Mouse (Mus musculus) macrophage (primary cell): ENCODE measurements around the gene AF067061. TPM values are rescaled to one million over a fixed set of nuclear protein-coding genes. Genes with fewer than 3 reads are reported as not detected.

Experiments used
- H3K27ac ChIP-seq: fragments of 350-480 bp; formaldehyde crosslinking; 2 replicates; pipeline ENCODE4 v1.9.0; 2021
- H3K36me3 ChIP-seq: fragments of 350-480 bp; formaldehyde crosslinking; 2 replicates; pipeline ENCODE4 v1.9.0; 2021; ENCODE audit errors: inconsistent target
- H3K4me3 ChIP-seq: fragments of 350-480 bp; formaldehyde crosslinking; 2 replicates; pipeline ENCODE4 v1.9.0; 2021; ENCODE audit errors: inconsistent target
- H3K79me2 ChIP-seq: fragments of 350-480 bp; formaldehyde crosslinking; 2 replicates; pipeline ENCODE4 v1.9.0; 2021; ENCODE audit errors: inconsistent target
- WGBS: methylation state at CpG from one replicate; pipeline ENCODE4 v1.1.7; 2026; ENCODE audit warnings: inconsistent platforms; ENCODE audit not compliant: missing documents; 5-methylcytosine and 5-hydroxymethylcytosine counted together
- polyA plus RNA-seq: library from polyadenylated mRNA; stranded (reverse); fragments of 250-400 nt; gene quantifications from 3 replicates; pipeline ENCODE4 v1.2.4, GENCODE M21; 2018; ENCODE audit warnings: inconsistent platforms

AF067061 gene
- polyA plus RNA-seq, 1 experiment from 2014 or later: not detected

DNA sequence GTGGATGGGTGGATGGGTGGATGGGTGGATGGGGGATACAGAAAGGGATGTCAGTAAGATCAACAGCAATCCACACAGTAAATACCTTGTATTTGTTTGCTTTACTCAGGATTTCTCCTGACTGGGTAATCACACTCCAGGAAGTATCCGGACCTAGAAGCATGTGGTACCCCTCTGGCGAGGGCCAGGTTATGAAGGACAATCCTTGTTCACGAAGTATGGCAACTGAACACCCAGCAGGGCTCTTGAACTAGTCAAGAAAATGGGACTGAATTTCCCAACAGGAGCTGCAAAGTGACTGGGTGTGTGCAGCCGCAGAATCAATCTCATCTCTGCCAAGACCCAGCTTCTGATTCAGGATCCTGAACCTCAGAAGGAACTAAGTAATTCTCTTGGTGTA lies 37.9 kb downstream of the AF067061 start:
- Histone ChIP-seq H3K4me3 (no peak overlapping the region), H3K27ac (peak overlapping the region; percentile 88), H3K36me3 (peaks cover 10% of the 10 kb centered on the region; the same call in 1 of the 2 replicates), H3K79me2 (peaks cover 14% of the 10 kb centered on the region; the same call in 1 of the 2 replicates)
- WGBS: 91% methylated on average over 4 of the region's 4 CpGs

GRCm38 (mm10) chr13:120310749-120311148 lies 47.8 kb downstream of the AF067061 start:
- no peaks in the 10 kb centered on the region for H3K79me2 ChIP-seq
- 64% methylated on average over 4 of the region's 4 CpGs for WGBS
- peaks cover 7% of the 10 kb centered on the region; the same call in 1 of the 2 replicates for H3K36me3 ChIP-seq

GRCm38 (mm10) chr13:120313584-120313983 lies 50.7 kb downstream of the AF067061 start:
- Histone ChIP-seq H3K4me3 (no peak overlapping the region), H3K27ac (no peak overlapping the region), H3K36me3 (no peaks in the 10 kb centered on the region), H3K79me2 (no peaks in the 10 kb centered on the region)
- 49% methylated on average over 14 of the region's 14 CpGs for WGBS

More at GRCm38 (mm10) chr13:120310749-120311148, 47.8 kb downstream of the AF067061 start:
- Histone ChIP-seq H3K27ac (no peak overlapping the region), H3K4me3 (no peak overlapping the region)

Other genes with a start within 250 kb of the AF067061 start
- gene Gm36079, start 236.1 kb upstream of the AF067061 start, polyA plus RNA-seq: 0.40 TPM in 1 of 3 replicates, not detected in the others
- 162 to 309 TPM (median 224 TPM) in 3 replicates for gene Gm21188, start 210.9 kb upstream of the AF067061 start, polyA plus RNA-seq
- gene Gm20767, start 122.9 kb upstream of the AF067061 start, polyA plus RNA-seq: not detected in 3 replicates
- not detected in 3 replicates for gene Gm21818, start 90.7 kb upstream of the AF067061 start, polyA plus RNA-seq
- 0.60 TPM in 1 of 3 replicates, not detected in the others for gene Gm21762, start 47.2 kb upstream of the AF067061 start, polyA plus RNA-seq
- gene Gm21731, start 24.0 kb upstream of the AF067061 start, polyA plus RNA-seq: not detected in 3 replicates
- gene BC147527, start 37.3 kb downstream of the AF067061 start, polyA plus RNA-seq: 5.4 to 17.8 TPM (median 7.1 TPM) in 3 replicates
- gene Tcstv3, start 53.8 kb downstream of the AF067061 start, polyA plus RNA-seq: not detected in 3 replicates